Mouse (Mus musculus) cortical plate, adult 2 months (tissue): ENCODE data around the gene Snx15.

Experiments used
- CTCF ChIP-seq: fragments of 200-500 bp; IDR thresholded peaks from 2 replicates; pipeline ENCODE4 v1.5.1; 2011; ENCODE audit warnings: mild to moderate bottlenecking, control low read depth, low read length; ENCODE audit not compliant: insufficient read depth; ENCODE audit errors: extremely low read depth
- POLR2A ChIP-seq: fragments of 200-500 bp; IDR thresholded peaks from 2 replicates; pipeline ENCODE4 v1.6.1; 2011; ENCODE audit warnings: mild to moderate bottlenecking, low read length, control low read depth; ENCODE audit not compliant: insufficient read depth; ENCODE audit errors: extremely low read depth

DNA sequence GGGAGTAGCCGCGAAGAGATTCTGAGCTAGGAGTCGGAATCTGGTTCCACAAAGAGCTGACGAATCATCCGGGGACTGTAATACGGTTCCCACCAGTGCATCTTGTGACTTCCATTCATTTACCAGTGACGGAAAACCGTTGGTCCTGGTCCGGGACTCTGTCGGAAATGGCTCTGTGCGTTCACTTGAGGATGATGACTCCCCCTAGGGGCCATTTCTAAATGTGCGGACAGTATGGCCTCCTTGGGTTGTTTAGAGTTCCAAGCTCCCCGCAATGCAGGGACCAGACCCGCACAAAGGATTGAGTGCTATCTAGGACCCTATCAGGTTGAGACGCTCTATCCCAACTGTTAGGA lies 13.3 kb upstream of the Snx15 start, which contains the start of gene Arl2:
- TF ChIP-seq CTCF (peak; percentile 50), POLR2A (no peak; the same call in 1 of the 2 replicates)
